Mouse (Mus musculus) lung, postnatal 0 days (tissue): ENCODE data around the gene Zcchc9.

Experiments used
- CTCF ChIP-seq: IDR thresholded peaks from 2 replicates; pipeline ENCODE4 v1.5.1; 2016; ENCODE audit warnings: antibody characterized with exemption, mild to moderate bottlenecking
- EP300 ChIP-seq: IDR thresholded peaks from 2 replicates; pipeline ENCODE4 v1.6.1; 2016; ENCODE audit warnings: antibody characterized with exemption, mild to moderate bottlenecking, control low read depth

DNA sequence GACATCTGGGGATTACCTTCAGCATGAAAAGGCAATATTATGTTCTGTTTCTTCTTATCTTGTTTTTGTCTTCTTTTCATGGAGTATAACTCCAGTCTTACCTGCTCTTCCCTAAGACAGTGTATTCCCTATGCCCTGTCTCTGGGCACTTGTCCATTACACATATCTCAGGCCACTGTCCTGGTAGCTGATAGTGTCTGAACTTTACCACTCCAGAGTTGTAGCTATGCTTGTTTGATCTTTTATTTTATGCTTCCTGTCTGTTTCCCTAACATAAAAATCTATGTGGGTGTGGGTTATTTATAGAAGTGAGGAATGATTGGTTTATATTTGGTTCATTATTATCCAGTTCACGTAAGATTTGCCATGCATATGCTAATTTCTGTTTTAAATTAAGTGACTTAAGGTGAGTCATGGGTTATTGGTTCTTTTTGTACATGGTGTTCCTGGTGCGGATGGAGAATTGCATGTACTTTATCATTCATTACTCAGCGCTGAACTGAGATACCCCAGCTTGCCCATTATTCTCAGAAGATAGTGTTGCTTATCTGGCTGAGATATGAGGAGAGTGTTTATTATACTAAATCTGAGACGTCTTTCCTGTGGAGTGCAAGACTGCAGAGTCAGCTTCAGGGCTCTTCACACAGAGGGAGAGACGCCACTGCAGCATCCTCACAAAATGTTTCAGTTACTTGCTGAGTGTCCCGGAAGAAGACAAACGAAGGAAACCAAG is 49.0 kb downstream of the Zcchc9 start:
- TF ChIP-seq CTCF = no peak
- TF ChIP-seq EP300 = 0 out of 2 replicates have a peak, but pooled peaks have one; percentile 15
